Mouse (Mus musculus) testis, adult 2 months (tissue): ENCODE data around the gene Vmn1r85. TPM values are rescaled to one million over a fixed set of nuclear protein-coding genes. Genes with fewer than 3 reads are reported as not detected.

Experiments used
- H3K27ac ChIP-seq: fragments of 200-500 bp; 2 replicates; pipeline ENCODE4 v1.5.1; 2012; ENCODE audit warnings: low read depth, low read length; ENCODE audit not compliant: control insufficient read depth, insufficient read depth
- H3K27me3 ChIP-seq: fragments of 200-500 bp; 2 replicates; pipeline ENCODE4 v1.6.1; 2012; ENCODE audit warnings: mild to moderate bottlenecking, low read length, moderate library complexity; ENCODE audit not compliant: control insufficient read depth, insufficient read depth
- H3K36me3 ChIP-seq: fragments of 200-500 bp; 2 replicates; pipeline ENCODE4 v1.6.1; 2012; ENCODE audit warnings: mild to moderate bottlenecking, low read length; ENCODE audit not compliant: control insufficient read depth, insufficient read depth
- H3K4me1 ChIP-seq: fragments of 200-500 bp; 2 replicates; pipeline ENCODE4 v1.6.1; 2012; ENCODE audit warnings: low read length; ENCODE audit not compliant: control insufficient read depth, insufficient read depth
- H3K4me3 ChIP-seq: fragments of 200-500 bp; 2 replicates; pipeline ENCODE4 v1.5.1; 2012; ENCODE audit warnings: low read depth, mild to moderate bottlenecking, low read length, moderate library complexity, mixed read lengths; ENCODE audit not compliant: control insufficient read depth
- CTCF ChIP-seq: fragments of 200-500 bp; IDR thresholded peaks from 2 replicates; pipeline ENCODE4 v1.5.1; 2012; ENCODE audit warnings: low read depth, mild to moderate bottlenecking, inconsistent platforms, low read length, moderate library complexity; ENCODE audit not compliant: control insufficient read depth, insufficient read depth, insufficient replicate concordance
- POLR2A ChIP-seq: fragments of 200-500 bp; IDR thresholded peaks from 2 replicates; pipeline ENCODE4 v1.6.1; 2012; ENCODE audit warnings: low read depth, mild to moderate bottlenecking, inconsistent platforms, low read length, moderate library complexity; ENCODE audit not compliant: control insufficient read depth
- polyA plus RNA-seq: library from polyadenylated mRNA; depleted of rRNA; stranded (reverse); fragments of >200 nt; gene quantifications from 2 replicates; pipeline ENCODE4 v1.2.3, GENCODE M21; 2012; rRNA removed

The Vmn1r85 gene
- polyA plus RNA-seq, 1 experiment: not detected

- H3K4me1 ChIP-seq: peaks cover 28% of the 10 kb centered on the region
- H3K27ac ChIP-seq: peak within 1 kb of the TSS; percentile 97
- TF ChIP-seq CTCF: no peak
- TF ChIP-seq POLR2A: peak; percentile 76
Measured at GRCm38 (mm10) chr7:13037901-13038555, 56.9 kb downstream of the Vmn1r85 start, which contains the start of gene Ube2m. TSS of gene Ube2m (minus strand) at chr7:13038275.

GRCm38 (mm10) chr7:13037366-13037765, 57.6 kb downstream of the Vmn1r85 start:
- H3K4me3 ChIP-seq: peak overlapping the region; percentile 92
- H3K27me3 ChIP-seq: no peaks in the 10 kb centered on the region
- H3K4me1 ChIP-seq: peaks cover 25% of the 10 kb centered on the region
- H3K36me3 ChIP-seq: no peaks in the 10 kb centered on the region; the same call in 1 of the 2 replicates
- no peak for TF ChIP-seq CTCF
- no peak for TF ChIP-seq POLR2A
- H3K27ac ChIP-seq: peak overlapping the region; percentile 94

More at GRCm38 (mm10) chr7:13037901-13038555, 56.9 kb downstream of the Vmn1r85 start, which contains the start of gene Ube2m:
- peak within 1 kb of the TSS; percentile 92 for H3K4me3 ChIP-seq
- no peaks in the 10 kb centered on the region for H3K27me3 ChIP-seq
- H3K36me3 ChIP-seq: no peaks in the 10 kb centered on the region

GRCm38 (mm10) chr7:13036806-13037205, 58.2 kb downstream of the Vmn1r85 start:
- TF ChIP-seq POLR2A (no peak), CTCF (no peak)
- Histone ChIP-seq H3K36me3 (no peaks in the 10 kb centered on the region; the same call in 1 of the 2 replicates), H3K4me1 (peaks cover 25% of the 10 kb centered on the region), H3K27me3 (no peaks in the 10 kb centered on the region), H3K27ac (peak overlapping the region; percentile 94), H3K4me3 (peak overlapping the region; percentile 92)

GRCm38 (mm10) chr7:13035211-13035855, 59.6 kb downstream of the Vmn1r85 start:
- H3K27ac ChIP-seq: no peak overlapping the region
- H3K4me3 ChIP-seq: peak overlapping the region; percentile 93
- TF ChIP-seq POLR2A (no peak), CTCF (no peak)
- no peaks in the 10 kb centered on the region for H3K27me3 ChIP-seq
- peaks cover 25% of the 10 kb centered on the region for H3K4me1 ChIP-seq
- H3K36me3 ChIP-seq: no peaks in the 10 kb centered on the region; the same call in none of the 2 replicates

- peaks cover 2% of the 10 kb centered on the region for H3K36me3 ChIP-seq
Measured at GRCm38 (mm10) chr7:13034148-13034977, 60.6 kb downstream of the Vmn1r85 start, which contains the start of gene Chmp2a. TSS of gene Chmp2a (minus strand) at chr7:13034807.

GRCm38 (mm10) chr7:13033451-13034147, 61.4 kb downstream of the Vmn1r85 start:
- H3K36me3 ChIP-seq: peaks cover 6% of the 10 kb centered on the region
- H3K4me3 ChIP-seq: peak overlapping the region; percentile 93
- H3K27ac ChIP-seq: peak overlapping the region; percentile 94
- TF ChIP-seq CTCF (no peak), POLR2A (no peak)
- peaks cover 21% of the 10 kb centered on the region for H3K4me1 ChIP-seq
- H3K27me3 ChIP-seq: no peaks in the 10 kb centered on the region

More at GRCm38 (mm10) chr7:13034148-13034977, 60.6 kb downstream of the Vmn1r85 start, which contains the start of gene Chmp2a:
- Histone ChIP-seq H3K4me3 (peak within 1 kb of the TSS; percentile 93), H3K4me1 (peaks cover 25% of the 10 kb centered on the region), H3K27me3 (no peaks in the 10 kb centered on the region), H3K27ac (peak within 1 kb of the TSS; percentile 94)
- TF ChIP-seq POLR2A (peak; percentile 76), CTCF (no peak; the same call in 1 of the 2 replicates)

Other genes starting within 250 kb of the Vmn1r85 start
- gene Zfp128, start 214.0 kb downstream of the Vmn1r85 start, polyA plus RNA-seq: 3.4 and 3.5 TPM in 2 replicates
- gene Zscan22, start 197.4 kb downstream of the Vmn1r85 start, polyA plus RNA-seq: 19.0 and 20.7 TPM in 2 replicates
- gene Rps5, start 172.9 kb downstream of the Vmn1r85 start, polyA plus RNA-seq: 512 and 591 TPM in 2 replicates
- gene Rnf225, start 167.8 kb downstream of the Vmn1r85 start, polyA plus RNA-seq: 0.12 and 0.13 TPM in 2 replicates
- 0.60 and 0.75 TPM in 2 replicates for gene Zfp324, start 129.3 kb downstream of the Vmn1r85 start, polyA plus RNA-seq
- 8.4 and 8.7 TPM in 2 replicates for gene Zfp446, start 117.3 kb downstream of the Vmn1r85 start, polyA plus RNA-seq
- gene Slc27a5, start 97.0 kb downstream of the Vmn1r85 start, polyA plus RNA-seq: 0.06 and 0.14 TPM in 2 replicates
- gene Trim28, start 96.1 kb downstream of the Vmn1r85 start, polyA plus RNA-seq: 507 and 516 TPM in 2 replicates
- 4.3 and 5.6 TPM in 2 replicates for gene Zbtb45, start 85.1 kb downstream of the Vmn1r85 start, polyA plus RNA-seq
- 107 and 115 TPM in 2 replicates for gene Chmp2a, start 60.4 kb downstream of the Vmn1r85 start, polyA plus RNA-seq
- 377 and 399 TPM in 2 replicates for gene Ube2m, start 56.9 kb downstream of the Vmn1r85 start, polyA plus RNA-seq
- gene Mzf1, start 40.4 kb downstream of the Vmn1r85 start, polyA plus RNA-seq: 7.5 and 8.2 TPM in 2 replicates
- gene Vmn1r86, start 24.7 kb upstream of the Vmn1r85 start, polyA plus RNA-seq: not detected in 2 replicates
- not detected in 2 replicates for gene Vmn1r87, start 45.0 kb upstream of the Vmn1r85 start, polyA plus RNA-seq
- gene Vmn1r88, start 64.4 kb upstream of the Vmn1r85 start, polyA plus RNA-seq: not detected in 2 replicates
- gene Vmn1r89, start 117.8 kb upstream of the Vmn1r85 start, polyA plus RNA-seq: not detected in 2 replicates
- 9.5 and 11.3 TPM in 2 replicates for gene Lig1, start 182.1 kb upstream of the Vmn1r85 start, polyA plus RNA-seq
- 2.5 and 2.8 TPM in 2 replicates for gene Zswim9, start 183.5 kb upstream of the Vmn1r85 start, polyA plus RNA-seq
- 0.08 and 0.12 TPM in 2 replicates for gene Pla2g4c, start 229.5 kb upstream of the Vmn1r85 start, polyA plus RNA-seq